Mouse (Mus musculus): Measurements from ENCODE around the gene Gm2035. TPM values are rescaled to one million over a fixed set of nuclear protein-coding genes. Genes with fewer than 3 reads are reported as not detected.
"Not testable (repeated sequence)": the region's sequence is repeated elsewhere in the genome, so short reads cannot be mapped to it uniquely, and the experiment has no call there.

Gm2035 gene
- polyA plus RNA-seq (2011; ENCODE audit: insufficient read depth, insufficient read length, low replicate concordance, missing spikeins), result not detected in 2 replicates

DNA sequence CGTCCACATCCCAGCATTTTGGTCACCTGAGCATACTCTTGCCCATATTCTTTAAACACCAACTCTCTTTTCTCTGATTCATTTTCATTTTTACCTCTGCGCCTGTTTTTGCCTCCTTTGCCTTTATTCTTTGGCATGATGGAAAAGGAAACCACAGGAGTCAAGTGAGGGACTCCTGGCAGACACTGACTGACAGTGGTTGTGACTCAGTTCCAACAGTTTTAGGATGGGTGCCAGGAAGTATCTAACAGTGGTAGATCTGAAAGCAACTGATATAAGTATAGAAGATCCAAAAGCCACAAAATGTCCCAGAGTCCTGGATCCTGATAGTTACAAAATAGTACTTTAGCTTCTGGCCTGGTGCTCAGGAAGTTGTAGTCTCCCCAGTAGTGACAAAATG, at the start of gene Gm2035:
Gene Gm2035 (minus strand): TSS at position 137 of the 400 bp plus-strand sequence.
- WGBS, result 61% methylated on average over 2 of the region's 2 CpGs
- not testable (repeated sequence) for H3K27ac ChIP-seq (ENCODE audit: control insufficient read depth, insufficient read depth, low read depth, low read length, poor library complexity); H3K4me3 ChIP-seq (replicated peaks; ENCODE audit: control insufficient read depth, low read depth, low read length); H3K4me1 ChIP-seq (ENCODE audit: control insufficient read depth, insufficient read depth, low read length)

DNA sequence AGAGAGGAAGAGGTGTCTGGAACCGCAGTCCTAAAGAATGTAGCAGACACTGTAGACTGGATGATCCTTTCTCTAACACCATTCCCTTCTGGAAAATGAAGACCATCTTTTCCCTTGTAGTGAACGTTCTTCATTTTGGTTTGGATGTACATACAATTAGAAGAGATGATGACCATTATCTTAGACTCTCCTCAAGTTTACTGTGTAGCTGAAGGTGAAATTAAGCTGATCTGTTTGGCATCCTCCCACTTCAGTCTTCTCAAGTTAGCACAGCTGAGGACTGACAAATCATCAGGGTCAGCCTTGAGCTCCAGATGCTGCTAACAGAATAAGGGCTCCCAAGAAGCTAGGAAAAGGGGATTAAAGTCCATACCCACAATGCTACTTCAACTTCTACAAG, 34.1 kb upstream of the Gm2035 start, which contains the start of gene Gm2042:
Gene Gm2042 (plus strand): TSS at position 301 of the 400 bp plus-strand sequence.
- not testable (repeated sequence) for H3K4me1 ChIP-seq (ENCODE audit: control insufficient read depth, insufficient read depth, low read length); H3K27ac ChIP-seq (ENCODE audit: control insufficient read depth, insufficient read depth, low read depth, low read length, poor library complexity); H3K4me3 ChIP-seq (replicated peaks; ENCODE audit: control insufficient read depth, low read depth, low read length)
- WGBS, result 74% methylated on average over 2 of the region's 2 CpGs

DNA sequence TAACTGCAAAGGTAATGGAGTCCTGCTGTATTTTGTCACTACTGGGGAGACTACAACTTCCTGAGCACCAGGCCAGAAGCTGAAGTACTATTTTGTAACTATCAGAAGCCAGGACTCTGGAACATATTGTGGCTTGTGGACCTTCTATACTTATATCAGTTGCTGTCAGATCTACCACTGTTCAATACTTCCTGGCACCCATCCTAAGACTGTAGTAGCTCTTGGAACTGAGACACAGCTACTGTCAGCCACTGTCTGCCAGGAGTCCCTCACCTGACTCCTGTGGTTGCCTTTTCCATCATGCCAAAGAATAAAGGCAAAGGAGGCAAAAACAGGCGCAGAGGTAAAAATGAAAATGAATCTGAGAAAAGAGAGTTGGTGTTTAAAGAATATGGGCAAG, 24.6 kb downstream of the Gm2035 start, which contains the start of gene Gm2022:
Gene Gm2022 (plus strand): TSS at position 301 of the 400 bp plus-strand sequence.
- H3K4me3 ChIP-seq (replicated peaks; ENCODE audit: control insufficient read depth, low read depth, low read length); H3K27ac ChIP-seq (ENCODE audit: control insufficient read depth, insufficient read depth, low read depth, low read length, poor library complexity); H3K4me1 ChIP-seq (ENCODE audit: control insufficient read depth, insufficient read depth, low read length): not testable (repeated sequence)
- 67% methylated on average over 1 of the region's 1 CpGs for WGBS

DNA sequence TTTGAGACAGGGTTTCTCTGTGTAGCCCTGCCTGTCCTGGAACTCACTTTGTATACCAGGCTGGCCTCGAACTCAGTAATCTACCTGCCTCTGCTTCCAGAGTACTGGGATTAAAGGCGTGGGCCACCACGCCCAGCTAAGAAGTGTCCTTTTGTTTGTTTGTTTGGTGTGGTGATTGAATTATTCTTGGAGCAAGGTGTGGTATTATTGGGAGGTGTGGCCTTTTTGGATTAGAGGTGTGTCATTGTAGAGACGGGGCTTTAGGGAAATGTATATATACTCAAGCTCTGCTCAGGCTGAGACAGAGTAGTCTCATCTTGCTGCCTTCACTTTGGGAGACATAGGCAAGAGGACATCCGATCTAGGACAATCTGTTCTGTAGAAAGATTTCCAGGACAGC, 45.9 kb downstream of the Gm2035 start, which contains the start of gene Gm2016:
Gene Gm2016 (plus strand): TSS at position 301 of the 400 bp plus-strand sequence.
- WGBS, result 64% methylated on average over 5 of the region's 5 CpGs
- H3K4me3 ChIP-seq (replicated peaks; ENCODE audit: control insufficient read depth, low read depth, low read length); H3K4me1 ChIP-seq (ENCODE audit: control insufficient read depth, insufficient read depth, low read length); H3K27ac ChIP-seq (ENCODE audit: control insufficient read depth, insufficient read depth, low read depth, low read length, poor library complexity): not testable (repeated sequence)

Other genes with a start within 250 kb of the Gm2035 start
- not detected in 2 replicates for gene Gm21319, start 144.1 kb downstream of the Gm2035 start, polyA plus RNA-seq (2011; ENCODE audit: insufficient read depth, insufficient read length, low replicate concordance, missing spikeins)
- not detected in 2 replicates for gene Gm21936, start 124.3 kb downstream of the Gm2035 start, polyA plus RNA-seq (2011; ENCODE audit: insufficient read depth, insufficient read length, low replicate concordance, missing spikeins)
- gene BB287469, start 103.3 kb downstream of the Gm2035 start, polyA plus RNA-seq (2011; ENCODE audit: insufficient read depth, insufficient read length, low replicate concordance, missing spikeins), result not detected in 2 replicates
- not detected in 2 replicates for gene Gm2001, start 77.5 kb downstream of the Gm2035 start, polyA plus RNA-seq (2011; ENCODE audit: insufficient read depth, insufficient read length, low replicate concordance, missing spikeins)
- gene Gm2016, start 45.8 kb downstream of the Gm2035 start, polyA plus RNA-seq (2011; ENCODE audit: insufficient read depth, insufficient read length, low replicate concordance, missing spikeins), result not detected in 2 replicates
- not detected in 2 replicates for gene Gm2022, start 24.5 kb downstream of the Gm2035 start, polyA plus RNA-seq (2011; ENCODE audit: insufficient read depth, insufficient read length, low replicate concordance, missing spikeins)
- gene Gm2042, start 34.2 kb upstream of the Gm2035 start, polyA plus RNA-seq (2011; ENCODE audit: insufficient read depth, insufficient read length, low replicate concordance, missing spikeins), result 0.74 TPM in 1 of 2 replicates, not detected in the other
- not detected in 2 replicates for gene Gm2075, start 92.0 kb upstream of the Gm2035 start, polyA plus RNA-seq (2011; ENCODE audit: insufficient read depth, insufficient read length, low replicate concordance, missing spikeins)
- not detected in 2 replicates for gene Gm6803, start 98.9 kb upstream of the Gm2035 start, polyA plus RNA-seq (2011; ENCODE audit: insufficient read depth, insufficient read length, low replicate concordance, missing spikeins)
- not detected in 2 replicates for gene Gm2056, start 107.1 kb upstream of the Gm2035 start, polyA plus RNA-seq (2011; ENCODE audit: insufficient read depth, insufficient read length, low replicate concordance, missing spikeins)
- gene Gm16368, start 163.8 kb upstream of the Gm2035 start, polyA plus RNA-seq (2011; ENCODE audit: insufficient read depth, insufficient read length, low replicate concordance, missing spikeins), result not detected in 2 replicates

Measured in bone marrow, adult 2 months (tissue).